Mouse (Mus musculus): ENCODE measurements at regions not wholly inside any gene's neighbourhood (a gene's known extent, or its start where the extent isn't known, plus 50 kb on each side); places are given as distances from the start of the nearest gene placed in this dataset.

DNA sequence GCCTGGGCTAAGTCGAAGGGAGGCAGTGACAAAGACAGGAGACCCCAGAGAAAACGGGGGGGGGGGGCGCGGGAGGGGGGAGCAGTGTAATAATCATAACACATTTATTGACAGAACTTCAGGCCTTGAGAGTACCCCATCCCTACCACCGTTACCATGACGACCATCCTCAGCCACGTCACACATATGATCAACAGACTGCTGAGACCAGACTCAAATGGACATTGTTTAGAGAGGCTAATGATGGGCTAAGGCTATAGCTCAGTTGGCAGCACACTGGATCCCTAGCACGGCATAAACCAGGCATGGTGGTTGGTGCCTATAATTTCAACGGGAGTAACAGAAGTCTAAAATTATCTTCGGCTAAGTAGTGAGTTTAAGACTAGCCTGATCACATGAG is 565.8 kb upstream of the Adam5 start:
- no peak for DNase-seq (ENCODE audit: low spot score)

DNA sequence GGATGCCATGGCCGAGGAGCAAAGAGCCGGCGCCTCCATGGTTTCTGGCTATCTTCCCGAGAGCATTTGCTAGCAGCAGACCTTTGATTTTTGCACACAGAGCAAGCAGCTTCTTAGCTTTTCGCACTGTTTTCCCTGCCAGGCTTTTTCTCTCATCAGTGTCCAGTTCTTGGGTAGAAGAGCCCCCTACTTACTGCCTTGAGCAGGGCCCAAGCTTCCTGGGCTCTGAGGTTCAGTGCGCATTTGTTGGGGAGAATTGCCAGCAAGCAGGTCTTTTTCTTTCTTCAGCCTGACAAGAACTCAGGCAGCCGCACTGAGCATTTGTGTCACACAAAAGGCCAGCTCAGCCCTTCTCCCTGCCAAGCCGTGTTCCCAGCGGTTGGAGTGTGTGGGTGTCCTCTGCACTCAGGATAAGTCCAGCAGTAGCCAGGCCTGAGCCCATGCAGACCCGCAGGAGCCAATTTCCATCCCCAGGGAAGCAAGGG is 565.2 kb upstream of the Adam5 start:
- peak; percentile 39 for DNase-seq (ENCODE audit: low spot score)

DNA sequence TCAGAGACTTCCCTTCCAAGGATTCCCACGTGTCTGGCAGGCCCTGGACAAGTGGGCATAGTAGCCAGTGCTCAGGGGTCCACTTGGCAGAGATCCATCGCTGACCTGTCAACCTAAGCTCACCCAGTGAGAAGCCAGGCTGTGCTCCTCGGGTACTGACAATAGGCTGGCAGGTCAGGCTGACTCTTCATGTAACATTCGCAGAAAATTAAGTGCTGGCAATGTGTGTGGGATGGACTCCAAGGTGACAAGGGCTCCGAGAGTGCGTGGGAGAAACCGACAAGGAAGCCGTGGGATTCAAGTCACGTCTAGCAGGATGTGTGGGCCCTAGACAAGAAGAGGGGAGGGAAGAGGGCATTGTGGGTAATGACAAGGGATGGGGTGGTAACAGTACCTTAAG is 564.6 kb upstream of the Adam5 start:
- no peak for DNase-seq (ENCODE audit: low spot score)

DNA sequence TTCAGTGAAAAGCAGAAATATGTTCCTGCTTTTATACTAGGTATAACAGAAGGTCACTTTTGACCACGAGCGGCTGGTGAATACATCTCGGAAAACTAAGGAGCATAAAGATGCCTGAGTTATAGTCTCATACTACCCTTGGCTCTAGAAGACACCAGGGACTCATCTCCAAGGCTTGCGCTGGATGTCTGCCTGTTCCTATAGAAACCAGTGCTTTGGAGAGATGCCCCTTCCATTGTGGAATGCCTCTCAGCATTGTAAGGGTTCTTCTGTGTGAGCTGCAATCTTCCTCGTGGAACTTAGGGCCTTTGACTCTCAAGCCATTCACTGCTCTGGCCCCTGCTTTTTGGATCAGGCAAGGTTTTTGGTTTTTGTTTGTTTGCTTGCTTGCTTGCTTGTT is 561.0 kb upstream of the Adam5 start:
- DNase-seq (ENCODE audit: low spot score): peak; percentile 24

DNA sequence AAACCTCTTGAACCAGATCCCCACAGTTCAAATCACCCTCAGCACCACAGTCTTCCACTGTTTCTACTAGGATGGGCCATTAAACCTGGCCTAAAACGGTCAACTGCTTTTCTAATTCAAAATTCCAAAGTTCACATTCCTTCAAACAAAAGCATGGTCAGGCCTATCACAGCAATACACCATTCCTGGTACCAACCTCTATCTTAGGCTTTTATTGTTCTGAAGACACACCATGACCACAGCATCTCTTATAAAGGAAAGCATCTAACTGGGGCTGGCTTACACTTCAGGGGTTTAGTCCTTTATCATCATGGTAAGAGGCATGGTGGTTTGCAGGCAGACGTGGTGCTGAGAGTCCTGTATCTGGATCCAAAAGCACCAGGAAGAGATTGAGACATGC is 560.4 kb upstream of the Adam5 start:
- DNase-seq (ENCODE audit: low spot score): no peak

DNA sequence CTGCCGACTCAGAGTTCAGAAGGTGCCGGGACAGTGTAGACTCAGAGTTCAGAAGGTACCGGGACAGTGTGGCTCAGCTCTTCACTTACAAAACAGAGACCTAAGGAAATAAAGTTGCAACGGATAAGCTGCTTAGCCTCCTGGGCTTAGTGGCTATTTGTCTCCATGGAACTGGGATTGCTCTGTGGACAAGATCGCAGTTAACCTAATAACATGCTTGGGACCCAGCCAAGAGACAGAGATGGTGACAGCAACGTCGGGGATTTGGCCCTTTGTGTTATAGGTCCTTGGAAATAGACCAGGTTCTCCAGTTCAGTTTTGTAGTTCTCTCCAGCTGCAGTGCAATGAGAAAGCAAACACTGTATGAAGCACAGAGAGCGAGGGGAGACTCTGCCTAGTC is 549.1 kb upstream of the Adam5 start:
- no peak for DNase-seq (ENCODE audit: low spot score)

DNA sequence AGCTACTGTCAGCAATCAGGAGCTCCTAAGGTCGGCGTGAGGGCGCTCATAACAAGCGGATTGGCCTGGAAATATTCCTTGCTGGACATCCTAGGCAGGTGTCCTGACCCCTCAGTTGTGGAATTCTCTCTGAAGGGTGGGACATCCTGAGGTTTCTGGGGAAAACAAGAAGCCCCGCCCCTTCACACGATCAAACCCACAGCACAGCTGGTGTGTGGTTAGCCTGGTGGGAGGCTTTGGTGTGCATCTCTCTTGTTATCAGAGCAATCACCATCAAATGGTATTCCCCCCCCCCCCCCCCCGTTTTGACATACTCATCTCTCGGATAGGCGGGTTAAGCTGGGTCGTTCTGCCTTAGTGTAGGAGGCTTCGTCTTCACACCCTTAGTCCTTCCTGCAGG is 546.8 kb upstream of the Adam5 start:
- no peak for DNase-seq (ENCODE audit: low spot score)

DNA sequence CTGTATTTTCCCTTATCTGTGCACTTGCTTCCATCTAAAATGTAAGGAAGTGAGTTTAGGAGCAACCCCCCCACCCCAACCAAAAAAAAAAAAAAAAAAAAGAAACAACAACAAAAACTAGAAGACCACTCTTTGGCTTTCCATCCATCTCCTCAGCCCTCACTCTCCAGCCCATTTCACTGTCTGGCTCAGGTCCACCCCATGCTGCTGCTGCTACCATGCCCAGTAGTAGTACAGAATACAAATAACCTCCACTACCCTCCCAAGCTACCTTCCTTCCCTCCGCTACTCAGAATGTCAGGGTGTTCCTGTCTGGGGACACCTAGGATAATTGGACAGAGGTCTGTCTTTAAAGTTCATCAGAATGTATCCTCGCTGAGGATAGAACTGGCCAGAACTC is 545.2 kb upstream of the Adam5 start:
- DNase-seq (ENCODE audit: low spot score): no peak

DNA sequence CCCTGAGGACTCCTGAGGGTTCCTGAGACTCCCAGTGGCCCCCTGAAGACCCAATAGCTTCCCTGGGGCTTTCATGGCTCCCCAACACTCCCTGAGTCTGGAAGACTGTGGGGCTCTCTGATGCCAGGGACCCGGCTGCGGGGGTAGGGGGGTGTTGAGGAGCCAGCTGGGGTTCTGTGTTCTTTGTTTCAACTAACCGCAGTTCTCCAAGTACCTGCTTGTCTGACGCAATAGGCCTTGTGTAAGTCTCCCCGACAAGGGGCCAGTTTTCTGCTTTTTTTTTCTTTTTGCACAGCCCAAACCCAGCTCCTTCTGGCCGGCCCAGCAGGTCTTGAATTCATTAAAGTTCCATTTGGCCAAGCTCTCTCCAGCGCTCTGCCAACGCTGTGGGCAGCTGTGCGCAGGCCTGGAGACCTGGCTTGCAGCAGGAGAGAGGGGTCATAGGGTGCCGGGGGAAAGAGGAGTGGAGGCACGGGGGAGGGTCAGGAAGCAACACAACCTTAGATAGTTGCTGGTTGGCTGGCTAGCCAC is 544.5 kb upstream of the Adam5 start:
- DNase-seq (ENCODE audit: low spot score): peak; percentile 30

DNA sequence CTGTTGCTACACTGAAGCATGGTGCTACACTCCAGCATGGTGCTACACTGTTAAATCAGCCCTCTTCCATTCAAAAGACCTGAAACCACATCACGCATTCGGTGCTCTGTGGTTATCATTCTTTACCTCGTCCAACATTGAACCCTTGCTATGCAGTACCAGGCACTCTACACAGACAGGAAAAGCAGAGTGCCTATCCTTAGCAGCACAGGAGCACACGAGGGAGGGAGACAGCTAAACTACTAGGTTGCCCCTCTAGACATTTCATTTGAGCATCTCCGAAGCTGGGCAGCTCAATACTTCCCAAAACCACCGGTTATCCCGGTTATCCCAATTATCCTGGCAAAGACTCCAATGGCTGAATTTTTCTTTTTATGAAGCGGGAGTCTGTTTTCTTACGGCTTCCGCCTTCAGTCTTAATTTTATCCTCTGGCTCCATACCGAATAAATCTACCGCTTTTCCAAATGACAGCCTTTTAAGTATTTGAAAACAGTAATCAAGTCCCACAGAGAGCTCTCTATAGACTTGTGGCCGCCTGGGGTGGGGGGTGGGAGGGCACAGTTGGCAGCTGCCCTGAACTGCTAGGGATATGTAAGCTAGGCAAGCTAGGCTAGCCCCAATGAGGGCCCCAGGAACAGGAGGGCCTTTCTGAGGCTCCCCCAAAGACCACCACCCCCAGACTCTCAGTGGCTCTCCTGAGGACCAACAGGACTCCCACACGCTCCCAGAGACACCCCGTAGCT is 543.8 kb upstream of the Adam5 start:
- no peak for DNase-seq (ENCODE audit: low spot score)

DNA sequence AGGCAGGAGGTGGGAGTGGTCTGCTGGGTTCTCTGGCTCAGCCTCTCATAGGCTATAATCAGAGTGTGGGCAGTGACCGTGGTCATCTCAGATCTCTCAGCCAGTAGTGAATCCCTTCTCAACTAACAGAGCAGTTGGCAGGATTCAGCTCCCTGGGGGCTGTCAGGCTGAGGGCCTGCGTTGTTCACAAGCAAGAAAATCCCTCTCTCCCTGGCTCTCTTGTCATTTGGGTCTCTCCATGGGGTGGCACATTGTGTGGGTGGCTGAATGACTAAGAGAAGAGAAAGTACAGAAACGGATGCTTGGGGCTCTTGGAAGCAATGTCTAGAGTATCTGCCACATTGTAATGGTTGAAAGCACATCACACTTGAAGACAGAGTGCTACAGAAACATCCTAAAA is 542.0 kb upstream of the Adam5 start:
- peak; percentile 21 for DNase-seq (ENCODE audit: low spot score)

DNA sequence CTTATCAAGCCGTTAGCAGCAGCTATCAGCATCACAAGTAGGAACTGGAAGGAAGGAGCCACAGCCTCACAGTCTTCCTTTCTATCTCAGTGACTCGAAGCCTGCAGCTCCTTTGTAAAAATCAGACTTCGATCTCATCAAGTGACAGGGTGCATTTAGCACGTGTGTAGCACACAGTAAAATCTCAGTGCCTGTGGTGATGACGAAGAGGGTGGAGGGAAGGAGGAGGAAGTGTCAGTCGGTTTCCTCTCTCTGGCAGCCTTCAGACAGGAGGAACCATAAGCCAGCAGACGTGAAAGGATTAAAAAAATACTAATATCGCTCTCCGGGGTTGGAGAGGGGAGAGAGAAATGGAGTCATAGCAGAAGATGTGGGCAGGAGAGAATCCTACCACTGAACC is 538.5 kb upstream of the Adam5 start:
- DNase-seq (ENCODE audit: low spot score): no peak

DNA sequence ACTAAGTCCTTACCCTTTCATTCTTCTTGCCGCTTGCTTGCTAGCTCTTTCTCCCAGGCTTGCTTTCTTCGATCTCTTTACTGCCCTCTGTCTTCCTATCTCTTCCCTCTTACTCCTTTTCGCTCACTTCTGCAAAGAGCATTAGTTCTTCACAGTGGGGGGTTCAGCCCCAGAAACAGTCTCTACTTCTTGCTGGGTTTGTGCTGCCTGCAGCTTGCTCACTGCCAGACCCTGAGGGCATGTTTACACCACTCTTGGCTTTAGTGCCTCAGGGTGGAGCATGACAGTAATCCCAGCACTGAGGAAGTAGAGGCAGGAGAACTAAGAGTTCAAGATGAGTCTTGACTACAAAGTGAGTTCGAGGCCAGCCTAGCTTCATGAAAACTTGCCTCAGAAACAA is 538.0 kb upstream of the Adam5 start:
- DNase-seq (ENCODE audit: low spot score): no peak

DNA sequence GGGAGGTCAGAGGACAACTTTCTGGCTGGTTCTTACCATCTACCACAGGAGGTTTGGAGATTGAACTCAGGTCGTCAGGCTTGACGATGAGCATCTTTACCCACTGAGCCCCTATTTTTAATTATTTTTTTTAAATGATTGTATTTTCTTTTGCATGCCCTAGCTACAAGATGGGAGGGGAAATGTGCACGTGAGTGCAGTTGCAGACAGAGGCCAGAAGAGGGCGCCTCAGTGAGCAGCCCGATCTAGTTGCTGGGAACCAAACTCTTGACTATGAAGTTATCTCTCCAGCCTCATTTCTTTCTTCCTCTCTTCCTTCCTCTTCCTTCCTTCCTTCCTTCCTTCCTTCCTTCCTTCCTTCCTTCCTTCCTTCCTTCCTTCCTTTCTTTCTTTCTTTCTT is 537.3 kb upstream of the Adam5 start:
- DNase-seq (ENCODE audit: low spot score): no peak

DNA sequence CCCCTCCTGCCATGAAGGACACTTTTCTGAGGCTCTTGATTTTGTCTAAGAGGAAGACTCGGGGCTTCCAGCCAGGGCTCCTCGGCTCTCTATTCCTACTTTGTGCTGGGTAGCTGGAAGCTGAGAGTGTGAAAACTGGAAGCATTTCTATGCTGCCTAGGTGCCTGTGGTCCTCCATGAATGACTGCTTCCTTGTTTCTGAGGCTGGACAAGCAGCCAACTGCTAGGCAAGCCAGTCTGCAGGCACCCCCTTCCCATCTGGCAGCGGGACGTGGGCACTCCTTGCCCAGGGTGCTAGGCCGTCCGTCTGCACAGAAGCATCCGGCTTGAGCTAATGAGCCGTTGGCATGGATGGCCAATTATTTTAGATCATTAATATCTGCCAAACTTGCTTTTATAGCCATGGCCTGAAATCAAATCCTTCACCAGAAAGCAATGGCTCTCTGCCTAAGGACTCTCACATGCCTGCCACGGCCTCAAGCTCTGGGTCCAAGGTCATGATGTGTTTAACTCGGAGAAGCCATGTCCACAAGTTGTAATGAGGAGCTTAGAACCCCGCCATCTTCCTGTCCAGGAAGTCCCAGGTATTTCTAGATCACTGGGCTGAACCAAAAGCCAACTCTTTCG is 534.5 kb upstream of the Adam5 start:
- DNase-seq (ENCODE audit: low spot score): peak; percentile 63

DNA sequence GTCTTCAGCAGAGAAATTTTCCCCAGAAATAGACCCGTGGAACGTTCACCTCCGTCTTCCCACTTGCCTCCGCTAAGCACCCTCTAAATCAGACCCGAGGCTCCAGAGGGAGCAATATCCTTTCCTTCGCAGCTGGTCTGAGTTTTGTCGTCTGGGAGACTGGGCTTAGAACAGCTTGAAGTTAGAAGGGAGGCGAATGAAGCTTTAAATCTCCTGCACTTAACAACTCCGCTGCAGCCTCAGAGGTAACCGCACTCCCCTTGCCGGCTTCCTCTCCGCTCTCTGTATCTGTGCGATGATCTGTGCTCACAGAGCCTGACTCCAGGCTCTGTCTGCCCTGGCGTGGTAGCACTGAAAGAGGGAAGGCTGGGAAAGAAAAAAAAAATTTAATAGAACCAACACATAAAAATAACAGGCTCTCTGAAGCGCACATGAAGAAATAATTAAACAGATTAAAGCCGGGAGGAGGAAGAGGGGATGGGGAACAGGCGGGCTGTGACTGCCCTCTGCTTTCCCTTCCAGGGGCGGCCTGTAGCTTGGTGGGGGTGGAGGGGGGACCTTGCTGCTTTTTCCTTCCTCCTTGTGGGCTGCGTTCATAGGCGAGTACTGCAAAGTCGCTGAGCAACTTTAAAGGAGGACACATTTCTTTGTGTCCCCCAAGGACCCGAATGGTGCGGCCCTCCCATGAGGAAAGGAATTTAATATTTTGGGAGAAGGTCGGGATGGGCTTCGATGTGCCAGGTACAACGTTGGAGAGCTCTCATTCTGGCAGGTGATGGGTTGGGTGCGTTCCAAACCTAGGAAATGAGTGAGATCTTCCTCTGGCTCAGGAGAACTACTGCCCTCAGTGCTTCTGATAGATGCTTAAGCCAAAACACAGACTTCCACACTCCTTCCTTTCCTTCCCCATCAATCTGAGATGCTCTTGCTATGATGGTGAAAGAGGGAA is 529.9 kb upstream of the Adam5 start:
- DNase-seq (ENCODE audit: low spot score): no peak

DNA sequence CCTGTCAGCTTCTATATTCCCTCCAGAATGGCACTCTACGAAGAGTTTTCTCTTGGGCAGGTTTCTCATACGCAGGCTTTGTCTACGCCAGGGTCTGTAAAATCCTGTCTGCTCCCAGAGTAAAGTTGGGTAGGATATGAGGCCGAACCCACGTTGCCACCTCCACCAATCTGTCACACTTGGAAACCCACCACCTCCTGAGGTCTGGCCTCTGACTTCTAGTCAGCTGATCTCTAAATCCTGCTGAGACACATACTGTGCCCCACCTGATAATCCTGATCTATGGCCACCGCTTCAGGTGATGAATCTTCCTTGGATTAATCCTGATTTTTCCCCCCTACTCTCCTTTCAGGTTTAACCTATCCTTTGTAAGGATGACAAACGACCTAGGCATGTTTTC is 529.2 kb upstream of the Adam5 start:
- no peak for DNase-seq (ENCODE audit: low spot score)

DNA sequence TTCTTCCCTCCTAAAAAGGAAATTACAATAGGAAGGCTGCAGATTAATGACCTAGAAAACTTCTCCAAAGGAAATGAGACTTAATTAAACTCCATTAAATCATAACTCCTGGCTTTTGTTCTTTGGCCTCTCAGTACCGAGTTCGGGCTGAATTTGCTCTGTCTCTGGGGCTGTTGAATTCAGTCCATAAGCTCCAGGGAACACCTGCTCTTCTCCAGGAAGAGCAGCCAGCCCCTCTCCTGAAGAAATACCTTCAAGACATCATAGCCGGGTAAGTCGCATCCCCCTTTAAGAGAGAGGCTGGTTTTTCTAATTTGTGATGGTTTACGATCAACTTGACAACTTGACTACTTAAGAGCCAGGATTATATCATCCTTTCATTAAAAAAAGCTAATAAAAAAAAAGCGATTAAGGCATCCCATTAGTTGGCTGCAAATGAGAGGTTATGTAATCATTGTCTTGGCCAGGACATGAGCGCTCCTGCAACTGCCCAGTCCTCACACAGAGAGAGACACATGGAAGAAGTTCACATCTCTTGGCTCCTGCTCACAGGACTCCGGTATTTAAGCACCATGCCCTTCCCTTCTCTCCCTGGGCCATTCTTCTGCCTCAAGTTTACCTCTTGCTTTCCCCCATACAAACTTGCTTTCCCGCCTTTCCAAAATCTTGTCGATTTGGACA is 524.0 kb upstream of the Adam5 start:
- DNase-seq (ENCODE audit: low spot score): no peak

DNA sequence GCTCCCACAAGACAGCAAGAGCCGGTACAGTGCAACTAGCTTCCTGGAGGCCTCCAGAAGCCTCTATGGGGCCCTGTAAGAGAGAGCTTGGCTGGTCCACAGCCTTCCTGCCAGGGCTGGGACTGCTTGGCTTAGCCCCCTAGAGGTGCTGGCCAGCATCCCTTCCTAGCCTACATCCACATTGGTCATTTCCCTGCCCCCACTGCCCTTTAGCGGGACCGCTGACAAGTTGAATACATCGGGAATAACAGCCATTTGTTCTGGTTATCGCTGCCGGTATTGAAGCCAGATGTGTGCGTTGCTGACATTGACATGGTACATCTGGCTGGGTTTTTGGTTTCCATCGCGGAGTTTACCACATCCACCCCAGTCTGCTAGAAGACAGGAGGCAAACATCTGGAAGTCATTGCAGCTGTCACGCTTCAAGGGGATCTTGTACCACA is 519.0 kb upstream of the Adam5 start:
- DNase-seq (ENCODE audit: low spot score): no peak

DNA sequence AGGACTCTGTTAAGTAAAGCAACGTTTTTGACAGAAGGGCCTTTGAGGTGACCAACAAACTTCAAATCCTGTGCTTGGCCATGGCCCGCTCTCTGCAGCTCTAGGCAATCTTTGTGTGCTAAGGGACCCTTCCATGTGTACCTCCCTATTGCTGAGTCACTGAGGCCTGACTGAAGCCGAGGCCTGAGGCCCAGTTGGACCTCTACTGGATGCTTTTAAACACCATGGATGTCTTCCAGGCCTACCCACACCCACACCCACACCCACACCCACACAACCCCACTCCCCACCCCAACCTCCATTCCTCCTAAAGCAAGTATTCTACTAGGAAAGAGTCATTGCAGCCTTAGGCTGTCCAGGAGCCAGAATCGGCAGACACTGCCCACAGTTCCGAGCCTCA is 518.3 kb upstream of the Adam5 start:
- no peak for DNase-seq (ENCODE audit: low spot score)

DNA sequence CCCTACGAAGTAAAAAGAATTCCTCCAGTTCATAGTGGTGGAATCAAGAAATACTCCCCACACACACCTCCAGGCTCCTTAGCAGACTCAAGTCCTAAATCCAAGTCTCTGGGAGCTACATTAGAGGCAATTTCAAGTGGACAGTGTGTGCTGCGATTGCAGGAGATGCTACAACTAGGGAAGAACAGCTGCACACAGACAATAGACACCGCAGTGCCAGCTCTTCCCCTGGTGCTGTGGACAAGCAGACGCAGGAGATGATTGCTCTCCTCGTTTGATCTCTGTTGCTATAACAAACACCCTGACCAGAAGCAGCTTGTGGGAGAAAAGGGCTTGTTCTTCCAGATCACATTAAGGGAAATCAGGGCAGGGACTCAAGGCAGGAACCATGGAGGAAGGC is 517.1 kb upstream of the Adam5 start:
- DNase-seq (ENCODE audit: low spot score): no peak

DNA sequence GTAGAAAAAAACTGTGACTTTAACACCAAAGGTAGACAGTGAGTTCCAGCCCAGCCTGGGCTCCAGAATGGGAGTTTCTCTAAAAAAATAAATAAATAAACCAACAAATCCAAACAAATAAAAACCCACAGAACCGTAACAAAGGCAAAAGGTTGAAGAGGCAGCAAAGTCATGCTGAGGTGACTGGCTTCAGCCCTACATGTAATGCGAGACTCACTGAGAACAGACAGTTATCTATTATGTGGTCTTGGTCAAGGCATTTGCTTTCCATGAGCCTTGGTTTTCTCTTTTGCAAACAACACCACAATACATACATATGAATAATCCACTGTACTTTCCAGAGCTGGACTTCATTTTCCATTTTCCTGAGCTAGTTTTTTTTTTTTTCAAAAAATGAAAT is 516.6 kb upstream of the Adam5 start:
- DNase-seq (ENCODE audit: low spot score): no peak

Measured in layer of hippocampus, adult 11-12 months (tissue).